Mouse (Mus musculus): ENCODE measurements around the gene Vipr1. TPM values are rescaled to one million over a fixed set of nuclear protein-coding genes. Genes with fewer than 3 reads are reported as not detected.

Gene Vipr1
- polyA plus RNA-seq, 1 experiment from 2014 or later: 0.26 TPM

DNA sequence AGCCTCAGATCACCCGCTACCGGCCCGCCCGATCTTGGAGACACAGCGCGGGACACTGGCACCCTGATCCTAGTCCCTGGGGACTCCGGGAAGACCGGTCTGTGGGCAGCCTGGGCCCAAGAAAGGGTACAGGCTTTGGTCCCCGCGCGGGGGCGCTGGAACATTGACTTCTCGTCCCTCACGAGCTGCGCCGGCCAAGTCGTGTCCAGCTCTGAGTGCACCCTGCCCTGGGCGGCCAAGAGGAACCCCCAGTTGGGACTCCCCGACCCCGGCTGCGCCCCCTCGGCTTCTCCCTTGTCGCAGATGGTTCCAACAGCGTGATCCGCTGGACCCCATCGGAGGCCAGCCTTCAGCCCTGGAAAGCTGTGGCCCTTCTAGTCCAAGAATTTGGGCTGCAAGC is 515 bp upstream of the Vipr1 start, which contains the start of gene Lyzl4:
Gene Lyzl4, minus strand, starts transcription at position 96 of the 400 bp plus-strand sequence.
- Histone ChIP-seq H3K27me3 (replicated peaks; ENCODE audit: control insufficient read depth, insufficient read depth, low read length) (peaks cover 50% of the 10 kb centered on the region), H3K4me3 (ENCODE audit: low read depth, low read length) (peak within 1 kb of the TSS; percentile 56), H3K9ac (ENCODE audit: low read depth, low read length) (peak within 1 kb of the TSS; percentile 54), H3K27ac (replicated peaks; ENCODE audit: low read depth, low read length) (no peak within 1 kb of the TSS), H3K36me3 (ENCODE audit: control insufficient read depth, insufficient read depth, low read length) (no peaks in the 10 kb centered on the region), H3K9me3 (ENCODE audit: control insufficient read depth, low read length) (no peaks in the 10 kb centered on the region), H3K4me2 (ENCODE audit: low read depth, low read length) (peak within 1 kb of the TSS; percentile 96), H3K4me1 (ENCODE audit: control insufficient read depth, insufficient read depth, low read length) (peaks cover 10% of the 10 kb centered on the region)
- ATAC-seq (ENCODE audit: low read depth) (peak; percentile 67), DNase-seq (ENCODE audit: low spot score) (peak; percentile 84)
- WGBS: 2% methylated on average over 9 of the region's 26 CpGs

DNA sequence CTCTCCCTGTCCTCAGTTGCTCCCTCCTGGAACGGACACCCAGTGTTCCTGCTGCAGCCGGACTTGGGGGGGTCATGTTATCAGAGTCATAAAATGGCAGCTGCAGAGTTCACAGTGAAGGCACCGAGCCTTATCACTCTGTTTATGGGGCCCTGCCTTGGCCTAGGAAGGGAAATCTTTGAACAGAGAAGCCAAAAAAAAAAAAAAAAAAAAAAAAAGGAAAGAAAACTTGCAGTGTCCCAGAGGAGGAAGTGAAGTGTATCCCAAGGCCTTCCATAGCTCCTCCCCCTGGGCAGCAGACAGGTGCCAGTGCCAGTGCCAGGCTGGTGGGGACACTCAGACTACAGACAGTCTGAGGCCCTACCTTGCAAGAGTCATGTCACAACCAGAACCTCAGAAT is 2.3 kb downstream of the Vipr1 start:
- no peak overlapping the region for H3K4me3 ChIP-seq (ENCODE audit: low read depth, low read length)
- no peak overlapping the region for H3K9ac ChIP-seq (ENCODE audit: low read depth, low read length)
- no peak overlapping the region for H3K27ac ChIP-seq (replicated peaks; ENCODE audit: low read depth, low read length)
- H3K4me2 ChIP-seq (ENCODE audit: low read depth, low read length): no peak overlapping the region
- H3K36me3 ChIP-seq (ENCODE audit: control insufficient read depth, insufficient read depth, low read length): no peaks in the 10 kb centered on the region
- DNase-seq (ENCODE audit: low spot score): no peak
- WGBS: 67% methylated on average over 3 of the region's 3 CpGs
- peaks cover 10% of the 10 kb centered on the region for H3K4me1 ChIP-seq (ENCODE audit: control insufficient read depth, insufficient read depth, low read length)
- H3K9me3 ChIP-seq (ENCODE audit: control insufficient read depth, low read length): no peaks in the 10 kb centered on the region
- ATAC-seq (ENCODE audit: low read depth): no peak
- H3K27me3 ChIP-seq (replicated peaks; ENCODE audit: control insufficient read depth, insufficient read depth, low read length): peaks cover 45% of the 10 kb centered on the region

DNA sequence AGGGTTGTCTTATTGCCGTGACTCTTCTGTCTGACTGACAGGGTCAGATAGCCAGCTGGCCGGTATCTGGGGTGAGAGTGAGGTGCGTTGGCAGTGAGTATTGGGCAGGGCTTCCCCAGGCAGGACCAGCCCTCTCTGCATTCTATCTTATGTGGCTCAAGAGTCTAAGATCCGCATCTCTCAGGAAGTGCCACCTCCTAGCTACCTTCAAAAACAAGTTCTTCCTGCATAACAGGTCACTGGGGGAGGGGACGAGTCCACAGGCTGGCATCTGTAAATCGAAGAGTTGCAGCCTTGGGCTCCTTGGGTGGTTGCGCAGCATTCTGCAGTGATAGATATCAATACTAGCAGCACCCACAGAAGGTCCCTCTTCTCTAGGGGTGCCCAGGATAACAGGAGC is 4.5 kb downstream of the Vipr1 start:
- Histone ChIP-seq H3K4me3 (ENCODE audit: low read depth, low read length) (no peak overlapping the region), H3K27me3 (replicated peaks; ENCODE audit: control insufficient read depth, insufficient read depth, low read length) (peaks cover 23% of the 10 kb centered on the region), H3K4me2 (ENCODE audit: low read depth, low read length) (no peak overlapping the region), H3K4me1 (ENCODE audit: control insufficient read depth, insufficient read depth, low read length) (peaks cover 10% of the 10 kb centered on the region), H3K9me3 (ENCODE audit: control insufficient read depth, low read length) (no peaks in the 10 kb centered on the region), H3K27ac (replicated peaks; ENCODE audit: low read depth, low read length) (no peak overlapping the region), H3K36me3 (ENCODE audit: control insufficient read depth, insufficient read depth, low read length) (no peaks in the 10 kb centered on the region), H3K9ac (ENCODE audit: low read depth, low read length) (no peak overlapping the region)
- WGBS: 67% methylated on average over 7 of the region's 7 CpGs
- DNase-seq (ENCODE audit: low spot score) (no peak), ATAC-seq (ENCODE audit: low read depth) (no peak)

DNA sequence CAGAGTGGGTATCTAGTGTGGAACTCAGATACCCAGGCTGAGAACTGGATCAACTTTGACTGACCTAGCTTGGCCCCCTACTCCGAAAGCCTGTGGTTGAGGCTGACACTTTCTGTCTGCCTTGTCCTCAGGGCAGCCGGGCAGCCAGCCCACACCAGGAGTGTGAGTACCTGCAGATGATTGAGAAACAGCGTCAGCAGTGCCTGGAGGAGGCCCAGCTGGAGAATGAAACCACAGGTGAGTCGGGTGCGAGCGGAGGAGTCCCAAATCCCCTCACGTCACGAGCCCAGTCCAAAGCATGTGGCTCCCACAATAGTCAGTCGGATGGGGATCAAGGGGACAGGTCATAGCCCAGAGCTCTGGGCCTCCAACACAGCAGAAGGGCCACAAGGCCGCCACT is 11.2 kb downstream of the Vipr1 start:
- Histone ChIP-seq H3K27ac (replicated peaks; ENCODE audit: low read depth, low read length) (no peak overlapping the region), H3K36me3 (ENCODE audit: control insufficient read depth, insufficient read depth, low read length) (no peaks in the 10 kb centered on the region), H3K9ac (ENCODE audit: low read depth, low read length) (no peak overlapping the region), H3K9me3 (ENCODE audit: control insufficient read depth, low read length) (no peaks in the 10 kb centered on the region), H3K4me1 (ENCODE audit: control insufficient read depth, insufficient read depth, low read length) (no peaks in the 10 kb centered on the region), H3K27me3 (replicated peaks; ENCODE audit: control insufficient read depth, insufficient read depth, low read length) (no peaks in the 10 kb centered on the region), H3K4me3 (ENCODE audit: low read depth, low read length) (no peak overlapping the region), H3K4me2 (ENCODE audit: low read depth, low read length) (no peak overlapping the region)
- no peak for DNase-seq (ENCODE audit: low spot score)
- 86% methylated on average over 10 of the region's 10 CpGs for WGBS
- no peak for ATAC-seq (ENCODE audit: low read depth)

DNA sequence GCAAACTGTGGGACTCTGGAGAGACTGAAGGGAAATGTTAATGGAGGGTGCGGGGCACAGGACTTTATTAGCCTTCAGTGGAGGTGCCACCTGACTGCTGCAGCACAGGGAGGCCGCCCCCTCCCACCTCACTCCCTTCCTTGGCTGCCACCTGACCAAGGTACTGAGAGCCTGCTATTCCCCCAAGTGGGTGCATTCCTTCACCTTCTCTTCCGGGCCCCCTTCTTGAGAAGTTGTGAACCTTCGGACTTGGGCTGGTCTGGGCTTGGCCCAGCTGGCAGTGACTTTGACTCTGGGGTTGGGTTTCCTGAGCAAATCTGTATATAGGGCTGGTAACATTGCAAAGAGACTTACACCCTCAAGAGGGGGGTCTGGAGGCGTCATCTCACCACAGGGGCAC is 13.8 kb downstream of the Vipr1 start:
- no peak overlapping the region for H3K27ac ChIP-seq (replicated peaks; ENCODE audit: low read depth, low read length)
- no peak overlapping the region for H3K4me3 ChIP-seq (ENCODE audit: low read depth, low read length)
- H3K36me3 ChIP-seq (ENCODE audit: control insufficient read depth, insufficient read depth, low read length): no peaks in the 10 kb centered on the region
- no peaks in the 10 kb centered on the region for H3K4me1 ChIP-seq (ENCODE audit: control insufficient read depth, insufficient read depth, low read length)
- 83% methylated on average over 5 of the region's 5 CpGs for WGBS
- H3K27me3 ChIP-seq (replicated peaks; ENCODE audit: control insufficient read depth, insufficient read depth, low read length): no peaks in the 10 kb centered on the region
- no peak overlapping the region for H3K4me2 ChIP-seq (ENCODE audit: low read depth, low read length)
- no peaks in the 10 kb centered on the region for H3K9me3 ChIP-seq (ENCODE audit: control insufficient read depth, low read length)
- H3K9ac ChIP-seq (ENCODE audit: low read depth, low read length): no peak overlapping the region
- ATAC-seq (ENCODE audit: low read depth) (no peak), DNase-seq (ENCODE audit: low spot score) (no peak)

- DNase-seq (ENCODE audit: low spot score) (no peak), ATAC-seq (ENCODE audit: low read depth) (no peak)
- H3K4me3 ChIP-seq (ENCODE audit: low read depth, low read length): no peak overlapping the region
- H3K9me3 ChIP-seq (ENCODE audit: control insufficient read depth, low read length): no peaks in the 10 kb centered on the region
- no peaks in the 10 kb centered on the region for H3K4me1 ChIP-seq (ENCODE audit: control insufficient read depth, insufficient read depth, low read length)
- WGBS: 66% methylated on average over 13 of the region's 13 CpGs
- H3K4me2 ChIP-seq (ENCODE audit: low read depth, low read length): no peak overlapping the region
- no peak overlapping the region for H3K27ac ChIP-seq (replicated peaks; ENCODE audit: low read depth, low read length)
- no peaks in the 10 kb centered on the region for H3K27me3 ChIP-seq (replicated peaks; ENCODE audit: control insufficient read depth, insufficient read depth, low read length)
- H3K9ac ChIP-seq (ENCODE audit: low read depth, low read length): no peak overlapping the region
- no peaks in the 10 kb centered on the region for H3K36me3 ChIP-seq (ENCODE audit: control insufficient read depth, insufficient read depth, low read length)
Measured at GRCm38 (mm10) chr9:121657143-121657542, 14.6 kb downstream of the Vipr1 start.

- H3K27ac ChIP-seq (replicated peaks; ENCODE audit: low read depth, low read length): no peak overlapping the region
- H3K9me3 ChIP-seq (ENCODE audit: control insufficient read depth, low read length): no peaks in the 10 kb centered on the region
- no peak overlapping the region for H3K9ac ChIP-seq (ENCODE audit: low read depth, low read length)
- DNase-seq (ENCODE audit: low spot score) (no peak), ATAC-seq (ENCODE audit: low read depth) (no peak)
- WGBS: 81% methylated on average over 7 of the region's 7 CpGs
- no peak overlapping the region for H3K4me2 ChIP-seq (ENCODE audit: low read depth, low read length)
- H3K4me1 ChIP-seq (ENCODE audit: control insufficient read depth, insufficient read depth, low read length): no peaks in the 10 kb centered on the region
- H3K36me3 ChIP-seq (ENCODE audit: control insufficient read depth, insufficient read depth, low read length): no peaks in the 10 kb centered on the region
- no peak overlapping the region for H3K4me3 ChIP-seq (ENCODE audit: low read depth, low read length)
- no peaks in the 10 kb centered on the region for H3K27me3 ChIP-seq (replicated peaks; ENCODE audit: control insufficient read depth, insufficient read depth, low read length)
Measured at GRCm38 (mm10) chr9:121658248-121658647, 15.7 kb downstream of the Vipr1 start.

GRCm38 (mm10) chr9:121659791-121660190 is 17.3 kb downstream of the Vipr1 start:
- Histone ChIP-seq H3K9ac (ENCODE audit: low read depth, low read length) (no peak overlapping the region), H3K4me3 (ENCODE audit: low read depth, low read length) (no peak overlapping the region), H3K27me3 (replicated peaks; ENCODE audit: control insufficient read depth, insufficient read depth, low read length) (no peaks in the 10 kb centered on the region), H3K4me1 (ENCODE audit: control insufficient read depth, insufficient read depth, low read length) (no peaks in the 10 kb centered on the region), H3K9me3 (ENCODE audit: control insufficient read depth, low read length) (no peaks in the 10 kb centered on the region), H3K27ac (replicated peaks; ENCODE audit: low read depth, low read length) (no peak overlapping the region), H3K4me2 (ENCODE audit: low read depth, low read length) (no peak overlapping the region), H3K36me3 (ENCODE audit: control insufficient read depth, insufficient read depth, low read length) (no peaks in the 10 kb centered on the region)
- DNase-seq (ENCODE audit: low spot score) (no peak), ATAC-seq (ENCODE audit: low read depth) (no peak)
- 71% methylated on average over 7 of the region's 7 CpGs for WGBS

GRCm38 (mm10) chr9:121663467-121663866 is 21.0 kb downstream of the Vipr1 start:
- Histone ChIP-seq H3K9ac (ENCODE audit: low read depth, low read length) (no peak overlapping the region), H3K4me1 (ENCODE audit: control insufficient read depth, insufficient read depth, low read length) (no peaks in the 10 kb centered on the region), H3K9me3 (ENCODE audit: control insufficient read depth, low read length) (no peaks in the 10 kb centered on the region), H3K36me3 (ENCODE audit: control insufficient read depth, insufficient read depth, low read length) (no peaks in the 10 kb centered on the region), H3K27me3 (replicated peaks; ENCODE audit: control insufficient read depth, insufficient read depth, low read length) (peaks cover 9% of the 10 kb centered on the region; the same call in 1 of the 2 replicates), H3K27ac (replicated peaks; ENCODE audit: low read depth, low read length) (no peak overlapping the region), H3K4me2 (ENCODE audit: low read depth, low read length) (no peak overlapping the region), H3K4me3 (ENCODE audit: low read depth, low read length) (no peak overlapping the region)
- ATAC-seq (ENCODE audit: low read depth) (no peak), DNase-seq (ENCODE audit: low spot score) (no peak)
- 70% methylated on average over 6 of the region's 6 CpGs for WGBS

Measured in embryonic facial prominence, embryonic 14.5 days (tissue).